Mouse (Mus musculus) layer of hippocampus, postnatal 14 days (tissue): ENCODE results near the gene Atp2b4. TPM values are rescaled to one million over a fixed set of nuclear protein-coding genes. Genes with fewer than 3 reads are reported as not detected.
A peak's percentile ranks its signal among the peaks of the same experiment; 100 is the strongest.
"Not testable (repeated sequence)": the region's sequence is repeated elsewhere in the genome, so short reads cannot be mapped to it uniquely, and the experiment has no call there.

Source experiments
- DNase-seq, 2 experiments: peaks; one replicate each; pipeline ENCODE4 v3.0.0; 2021 to 2022; ENCODE audit warnings: low spot score in 2 of 2, mixed read lengths in 1 of 2
- total RNA-seq, 2 experiments: library from RNA; stranded (reverse); gene quantifications; 2 replicates each; pipeline ENCODE4 v1.2.3; 2021

The Atp2b4 gene
- total RNA-seq, 2 experiments from 2014 or later = 62.9 to 67.4 TPM

DNA sequence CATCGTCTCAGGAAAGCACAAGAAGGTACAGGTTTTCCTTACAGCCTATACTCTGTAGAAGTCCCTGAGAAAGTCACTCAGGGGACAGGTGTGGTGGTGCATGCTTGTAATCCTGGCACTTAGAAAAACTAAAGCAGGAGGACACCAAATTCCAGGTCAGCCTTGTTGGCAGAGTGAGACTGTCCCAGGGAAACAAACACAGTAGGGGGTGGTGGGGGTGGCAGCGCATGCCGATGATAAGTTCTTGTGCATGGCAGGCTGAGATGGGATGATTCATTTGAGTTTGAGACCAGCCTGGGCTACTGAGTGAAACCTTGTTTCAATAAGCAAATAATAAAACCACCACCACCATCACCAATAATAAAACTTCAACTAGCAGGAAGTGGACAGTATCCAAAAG, 49.2 kb downstream of the Atp2b4 start:
- no peak for DNase-seq

DNA sequence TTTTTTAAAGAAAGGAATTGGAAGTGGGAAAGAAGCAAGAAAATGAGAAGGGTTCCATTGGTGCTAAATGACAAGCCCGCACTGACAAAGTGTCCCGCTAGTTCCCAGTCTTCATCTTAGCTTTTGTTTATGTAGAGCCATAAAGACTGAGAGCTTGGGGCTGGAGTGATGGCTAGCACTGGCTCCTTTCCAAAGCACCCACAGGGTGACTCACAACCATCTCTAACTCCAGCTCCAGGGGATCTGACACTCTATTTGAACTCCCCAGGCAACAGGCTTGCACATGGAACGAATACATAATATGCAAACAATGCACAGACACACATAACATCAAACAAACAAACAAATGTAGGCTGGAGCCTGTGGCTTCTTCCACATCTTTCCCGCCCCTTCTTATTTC, 50.9 kb downstream of the Atp2b4 start:
- no peak for DNase-seq

DNA sequence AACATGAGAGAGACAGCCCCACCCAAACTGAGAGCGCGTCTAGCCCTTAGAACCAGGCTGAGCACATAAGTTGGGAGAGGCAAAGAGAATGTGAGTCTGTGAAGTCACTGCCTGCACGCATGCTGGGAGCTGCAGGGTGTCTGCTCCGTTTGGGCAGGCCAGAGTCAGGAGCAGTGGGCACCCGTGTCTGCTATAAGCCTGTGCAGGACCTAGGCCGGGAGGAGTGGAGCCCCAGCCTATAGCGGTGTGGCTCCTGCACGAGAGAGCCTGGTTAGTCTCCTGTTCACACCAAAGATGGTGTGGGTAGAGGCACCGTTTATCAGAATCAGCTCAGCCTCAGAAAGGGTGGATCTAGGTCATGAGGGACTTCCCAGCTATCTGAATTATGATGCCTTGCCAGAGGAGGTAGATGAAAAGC, 55.8 kb downstream of the Atp2b4 start:
- DNase-seq = no peak

- peak; percentile 46 to 65 for DNase-seq
Measured at GRCm38 (mm10) chr1:133744609-133745008, 56.2 kb downstream of the Atp2b4 start.

DNA sequence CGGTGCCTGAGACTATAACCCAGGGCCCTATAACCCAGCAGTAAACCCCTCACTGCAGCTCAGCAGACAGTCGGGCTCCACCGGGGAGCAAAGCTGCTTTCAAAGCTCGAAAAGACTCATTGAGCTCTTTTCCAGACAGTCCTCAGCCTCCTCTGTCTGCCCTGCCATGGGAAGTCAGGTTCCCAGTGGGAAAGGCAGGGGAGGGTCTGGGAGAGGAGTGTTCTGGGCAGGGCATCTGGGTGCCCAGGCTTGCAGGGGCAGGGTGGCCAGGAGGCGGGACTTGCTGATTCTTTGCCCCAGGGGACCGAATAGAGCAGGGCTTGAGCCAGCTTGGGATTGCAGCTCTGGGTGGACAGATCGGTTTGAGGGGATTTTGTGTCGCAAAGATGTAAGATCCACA, 58.3 kb downstream of the Atp2b4 start:
- DNase-seq = no peak

DNA sequence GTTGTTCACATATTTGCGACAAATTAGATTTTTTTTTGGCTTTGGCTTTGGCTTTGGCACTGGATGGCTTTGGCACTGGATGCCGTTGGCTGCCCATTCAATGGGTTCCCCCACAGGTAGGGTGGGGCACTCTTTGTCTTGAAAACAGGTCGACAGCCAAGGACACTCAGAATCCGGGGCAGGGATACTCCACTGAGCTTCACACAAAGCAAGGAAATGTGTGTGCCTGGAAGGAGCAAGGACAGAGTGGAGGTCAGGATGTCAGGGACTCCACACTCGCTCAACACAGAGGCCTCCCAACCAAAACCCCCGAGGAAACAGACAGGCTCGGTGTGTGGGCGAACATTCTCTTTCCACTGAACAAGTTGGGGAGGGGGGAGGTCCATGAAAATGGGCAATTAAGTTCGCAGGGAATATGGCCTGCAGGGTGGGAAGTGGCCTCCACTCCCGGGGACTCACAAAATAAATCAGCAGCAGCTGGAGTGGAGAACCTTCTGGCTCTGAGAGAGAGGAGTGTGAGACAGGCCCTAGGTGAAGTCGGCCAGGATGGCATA, 58.9 kb downstream of the Atp2b4 start:
- no peak for DNase-seq

DNA sequence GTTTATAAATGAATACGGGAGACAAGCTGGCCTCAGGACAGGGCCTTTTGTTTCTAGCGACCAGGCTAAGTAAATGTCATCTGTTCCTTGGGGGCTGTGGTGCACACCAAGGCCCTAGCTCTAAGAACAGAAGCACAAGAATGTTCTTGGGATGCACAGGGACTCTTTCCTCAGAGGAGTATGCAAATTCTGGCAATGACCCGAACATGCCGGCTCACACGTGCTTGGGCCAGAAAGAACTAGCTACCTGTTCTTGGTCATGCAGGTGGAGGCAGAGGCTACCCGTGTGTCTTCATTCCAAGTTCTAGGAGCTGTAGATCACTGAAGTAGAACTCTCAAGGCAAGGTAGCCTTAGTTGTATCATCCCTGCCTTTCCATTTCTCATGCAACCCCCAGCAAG, 59.7 kb downstream of the Atp2b4 start:
- no peak for DNase-seq

DNA sequence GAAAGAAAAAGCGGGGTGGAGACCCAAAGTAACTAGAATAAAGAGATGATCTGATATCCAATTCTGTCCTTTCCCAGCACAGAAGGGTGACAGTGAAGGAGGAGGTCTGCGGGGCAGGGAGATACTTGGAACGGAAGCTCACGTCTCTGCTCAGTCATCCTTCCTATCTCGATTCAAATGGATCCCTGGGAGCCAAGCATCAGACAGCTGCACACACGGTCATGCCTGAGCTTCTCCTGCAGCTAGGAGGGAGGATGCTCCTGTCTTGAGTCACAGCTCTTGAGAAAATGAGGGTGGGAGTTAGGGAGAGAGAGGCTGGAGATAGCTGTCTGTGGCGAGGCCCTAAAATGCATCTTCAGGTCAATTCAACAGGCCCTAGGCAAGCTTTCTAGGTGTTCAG, 64.2 kb downstream of the Atp2b4 start:
- no peak for DNase-seq

DNA sequence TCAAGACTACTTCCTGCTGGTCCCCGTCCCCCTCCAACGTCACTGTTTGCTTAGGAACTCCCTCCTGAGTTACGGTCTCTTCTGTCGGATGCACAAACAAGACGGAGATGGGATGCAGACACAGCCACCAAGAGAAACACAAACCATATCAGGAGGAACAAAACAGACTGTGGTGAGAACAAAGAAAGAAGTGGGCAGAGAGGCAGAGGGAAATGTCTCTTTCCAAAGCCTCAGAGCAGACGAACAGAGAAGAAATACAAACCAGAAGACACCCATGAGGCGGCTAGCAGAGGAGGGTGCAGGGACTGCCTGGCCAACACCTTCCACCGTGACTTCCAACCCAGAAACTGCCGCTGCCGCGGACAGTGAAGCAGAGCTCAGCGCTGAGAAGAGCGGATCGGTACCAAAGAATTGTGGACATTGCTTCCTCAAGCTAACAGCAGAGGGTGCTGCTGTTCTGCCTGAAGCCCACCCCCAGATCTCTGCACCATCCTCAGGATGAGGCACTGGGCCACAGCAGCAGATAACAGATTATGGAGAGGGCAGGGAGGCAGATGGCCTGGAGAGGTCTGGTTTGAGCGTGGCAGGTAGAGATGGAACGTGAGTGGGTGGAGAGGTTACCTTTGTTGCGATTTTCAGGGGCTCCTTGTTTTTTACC, 64.7 kb downstream of the Atp2b4 start:
- DNase-seq = peak; percentile 82 to 86

DNA sequence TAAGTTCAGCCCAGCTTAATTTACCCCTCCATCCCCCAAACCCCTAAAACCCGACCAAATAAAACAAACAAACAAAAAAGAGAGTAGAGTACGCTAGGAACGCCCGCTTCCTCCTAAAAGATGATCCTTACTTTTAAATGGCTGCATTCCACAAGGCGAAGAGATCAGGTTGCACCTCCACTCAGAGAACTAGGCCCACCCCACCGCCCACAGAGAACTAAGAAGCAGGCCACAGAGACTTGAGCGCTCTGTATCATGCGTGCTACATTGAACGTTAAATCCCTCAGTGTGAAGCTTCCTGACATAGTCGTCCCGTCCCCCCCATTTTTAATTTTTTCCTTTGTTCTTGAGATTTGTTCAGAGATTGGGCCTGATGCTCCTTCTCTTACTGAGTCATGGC, 68.0 kb downstream of the Atp2b4 start:
- DNase-seq = no peak

DNA sequence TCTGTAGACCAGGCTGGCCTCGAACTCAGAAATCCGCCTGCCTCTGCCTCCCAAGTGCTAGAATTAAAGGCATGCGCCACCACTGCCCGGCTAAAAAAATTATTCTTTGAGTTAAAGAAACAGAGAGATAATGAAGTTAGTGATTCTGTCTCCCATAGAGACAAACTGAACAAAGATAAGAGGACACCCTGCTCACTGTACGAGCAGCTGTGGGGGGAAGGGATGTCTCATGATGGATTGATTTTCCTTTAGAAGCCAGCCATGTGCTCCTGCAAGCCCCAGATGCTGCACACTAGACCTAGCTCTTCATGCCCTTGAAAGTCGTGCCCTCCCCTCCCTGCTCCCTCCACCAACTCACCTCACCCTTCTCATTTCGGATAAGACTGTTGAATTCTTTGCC, 72.5 kb downstream of the Atp2b4 start:
- no peak for DNase-seq

GRCm38 (mm10) chr1:133720342-133720741, 80.5 kb downstream of the Atp2b4 start:
- DNase-seq = no peak

DNA sequence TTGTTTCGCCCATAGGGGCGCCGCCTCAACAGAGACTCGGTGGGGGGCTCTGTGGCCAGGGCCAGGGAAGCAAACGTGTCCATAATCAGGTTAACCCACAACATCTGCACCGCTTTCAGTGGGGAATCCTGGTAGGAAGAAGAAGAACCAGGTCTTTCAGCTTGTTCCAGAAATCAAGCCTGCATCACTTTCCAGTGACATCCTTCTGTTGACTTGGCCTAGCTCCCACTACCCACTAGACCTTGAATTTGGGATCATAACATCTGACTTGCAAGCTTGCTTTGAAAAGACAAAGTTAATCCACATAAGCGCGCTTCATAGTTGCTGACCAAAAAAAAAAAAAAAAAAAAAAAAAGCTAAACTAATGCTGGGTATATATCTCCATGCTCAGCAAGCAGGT, 82.1 kb downstream of the Atp2b4 start:
- DNase-seq = no peak

GRCm38 (mm10) chr1:133718296-133718695, 82.5 kb downstream of the Atp2b4 start:
- DNase-seq = no peak

- DNase-seq = peak in 1 of 2 experiments; percentile 28
Measured at GRCm38 (mm10) chr1:133716464-133716863, 84.4 kb downstream of the Atp2b4 start.

DNA sequence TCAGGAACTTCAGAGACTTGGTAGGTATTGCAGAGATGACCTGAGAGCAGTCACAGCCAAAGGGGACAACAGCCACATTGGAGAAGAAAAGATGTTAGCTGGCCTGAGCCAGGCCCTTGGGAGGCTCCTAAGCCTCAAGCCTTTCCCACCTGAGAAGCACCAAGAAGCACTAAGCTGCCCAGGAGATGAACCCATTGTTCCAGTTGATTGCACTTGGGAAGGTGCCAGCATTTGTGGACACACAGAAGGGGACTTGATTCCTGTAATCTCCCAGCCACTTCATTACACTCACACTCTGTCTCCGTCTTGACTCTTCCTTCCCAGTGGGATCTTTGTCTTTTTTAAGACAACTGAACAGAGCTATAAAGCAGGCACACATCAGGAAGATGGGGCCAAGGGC, 85.7 kb downstream of the Atp2b4 start:
- DNase-seq = no peak

DNA sequence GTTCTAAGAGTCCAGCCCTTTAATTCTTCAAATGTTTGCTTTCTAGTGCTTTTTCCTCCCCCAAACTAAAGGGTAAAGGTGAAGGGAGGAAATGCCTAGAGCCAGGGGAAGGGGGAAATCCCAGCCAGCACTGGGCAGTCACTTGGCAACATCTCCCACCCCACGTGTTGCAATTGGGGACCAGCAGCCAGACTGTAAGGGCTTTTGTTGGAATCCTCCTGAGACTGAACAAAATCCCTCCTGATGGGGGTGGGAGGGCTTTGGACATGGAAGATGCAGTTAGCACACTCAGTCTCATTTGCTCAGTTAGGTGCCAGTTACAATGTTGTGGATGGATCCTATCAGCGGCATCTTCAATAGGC, 87.9 kb downstream of the Atp2b4 start:
- no peak for DNase-seq

DNA sequence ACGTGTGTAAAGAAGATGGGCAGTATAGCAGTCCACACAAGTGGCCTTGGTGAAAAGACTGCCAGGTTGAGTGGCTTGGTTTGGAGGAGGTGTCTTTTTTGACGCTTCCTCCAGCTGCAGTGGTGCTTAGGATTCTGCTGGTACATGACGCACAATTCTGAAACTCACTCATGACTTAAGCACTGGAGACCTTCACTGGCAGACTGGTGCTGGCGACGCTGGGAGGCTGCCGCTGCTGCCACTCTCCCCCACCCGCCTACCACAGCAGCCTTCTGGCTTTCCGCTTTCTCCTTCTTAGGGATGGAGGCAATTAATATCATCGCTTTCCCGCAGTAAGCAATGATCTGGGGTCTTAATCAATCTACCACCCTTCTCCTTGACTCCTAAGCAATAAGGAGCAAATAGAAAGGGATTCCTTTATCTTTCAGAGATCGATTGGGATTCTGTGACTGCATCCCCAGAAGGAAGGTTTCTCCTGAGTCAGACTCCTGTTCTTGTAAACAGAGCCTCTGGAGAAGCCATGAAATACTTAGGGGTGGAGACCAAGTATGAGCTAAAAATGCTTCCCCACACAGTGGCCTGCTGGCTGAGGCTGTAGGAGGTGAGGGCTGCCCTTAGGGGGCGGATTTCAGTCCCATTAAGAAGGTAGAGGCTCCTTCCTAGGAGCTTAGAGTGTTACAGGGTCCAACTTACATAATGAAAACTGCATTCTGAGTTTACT, 88.4 kb downstream of the Atp2b4 start:
- no peak for DNase-seq

GRCm38 (mm10) chr1:133711376-133711775, 89.5 kb downstream of the Atp2b4 start:
- DNase-seq = no peak

- no peak for DNase-seq
Measured at GRCm38 (mm10) chr1:133710895-133711294, 89.9 kb downstream of the Atp2b4 start.

DNA sequence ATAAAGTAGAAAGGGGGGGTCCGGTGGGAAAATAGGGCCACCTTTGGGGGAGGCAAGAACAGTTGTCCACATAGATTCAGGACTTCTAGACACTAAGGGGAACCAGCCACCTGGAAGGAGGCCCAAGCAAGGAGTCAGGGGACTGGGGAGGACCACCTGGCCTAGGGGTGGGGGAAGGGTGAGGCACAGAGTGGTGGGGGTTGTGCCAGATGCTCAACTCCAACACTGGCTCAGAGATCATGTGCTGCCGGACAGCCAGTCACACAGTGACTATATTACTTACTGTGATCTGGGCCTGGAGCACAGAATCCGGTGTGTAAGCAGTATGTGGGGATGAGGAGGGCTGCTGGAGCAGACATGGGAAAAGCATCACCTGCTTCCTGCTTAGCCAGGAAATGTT, 91.5 kb downstream of the Atp2b4 start:
- DNase-seq = no peak

GRCm38 (mm10) chr1:133701824-133702223, 99.0 kb downstream of the Atp2b4 start:
- DNase-seq = not testable (repeated sequence)
